Mouse (Mus musculus) thymus, postnatal 14 days (tissue): ENCODE results near the gene Suco.

Source experiments
- DNase-seq: peaks from one replicate; pipeline ENCODE4 v3.0.0; 2021

Suco gene

DNA sequence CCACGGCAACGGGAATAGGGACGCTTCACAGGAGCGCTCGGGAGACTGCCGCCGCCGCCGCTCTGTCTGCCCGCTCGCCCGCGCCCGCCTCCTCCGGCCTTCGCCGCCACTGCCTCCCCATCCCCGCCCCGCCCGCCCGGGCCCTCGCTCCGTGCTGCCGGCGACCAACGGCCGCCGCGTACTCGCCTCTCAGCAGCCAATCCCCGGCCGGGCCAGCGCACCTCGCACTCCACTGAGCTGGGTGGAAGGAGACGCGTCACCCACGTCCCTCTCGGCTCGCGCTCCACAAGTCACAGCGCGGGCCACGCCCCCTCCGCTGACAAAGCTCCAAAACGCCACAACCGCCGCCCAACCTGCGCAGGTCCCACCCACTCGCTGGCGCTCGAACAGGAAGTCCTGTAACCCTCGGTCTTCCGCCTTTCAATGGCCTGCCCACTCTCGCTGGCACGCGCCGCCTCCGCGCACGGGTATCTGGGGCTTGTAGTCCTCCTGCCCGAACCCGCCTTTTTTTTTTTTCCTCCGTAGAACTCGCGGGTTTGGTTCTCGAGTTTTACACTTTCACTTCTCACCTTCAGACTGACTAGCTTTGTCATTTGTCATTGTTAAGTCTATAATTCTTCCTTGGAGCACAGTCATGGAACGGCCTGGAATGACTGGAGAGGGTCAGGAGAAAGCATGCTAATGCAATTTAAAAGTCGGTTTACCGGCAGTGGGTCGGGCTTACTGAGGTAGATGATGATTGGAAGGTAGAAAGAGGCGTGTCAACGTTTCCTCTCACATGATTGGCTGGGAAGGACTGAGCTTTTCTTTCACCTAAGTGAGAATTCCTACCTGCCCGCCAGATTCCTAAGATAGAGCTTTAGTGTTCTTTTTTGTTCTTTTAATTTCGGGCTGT, at the start of gene Suco:
Gene Suco (minus strand): TSS at position 130 of the 895 bp plus-strand sequence.
- DNase-seq: peak; percentile 99

DNA sequence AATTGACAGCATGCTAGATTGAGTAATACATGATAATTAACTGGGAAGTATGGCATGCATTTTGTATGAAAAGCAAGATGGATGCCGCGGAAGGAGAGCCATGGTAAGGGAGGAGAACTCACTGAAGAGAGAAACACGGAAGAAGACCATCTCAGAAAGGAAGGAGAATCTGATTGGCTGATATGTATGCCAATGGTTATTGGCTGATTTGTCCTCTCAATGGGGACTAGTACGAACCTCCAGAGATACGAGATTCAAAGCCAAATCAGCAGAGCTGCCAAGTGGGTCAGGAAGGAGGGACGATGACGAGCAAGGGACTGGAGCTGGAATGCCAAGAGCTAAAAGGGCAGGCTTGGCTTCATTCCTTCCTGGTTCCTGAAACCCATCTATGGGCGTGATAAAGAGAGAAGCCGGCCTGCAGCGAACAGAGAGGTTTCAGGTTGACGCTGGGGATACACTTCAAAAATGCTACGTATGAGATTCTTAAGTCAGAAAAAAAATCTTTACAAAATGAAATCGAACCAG, 48.9 kb upstream of the Suco start:
- DNase-seq: no peak

DNA sequence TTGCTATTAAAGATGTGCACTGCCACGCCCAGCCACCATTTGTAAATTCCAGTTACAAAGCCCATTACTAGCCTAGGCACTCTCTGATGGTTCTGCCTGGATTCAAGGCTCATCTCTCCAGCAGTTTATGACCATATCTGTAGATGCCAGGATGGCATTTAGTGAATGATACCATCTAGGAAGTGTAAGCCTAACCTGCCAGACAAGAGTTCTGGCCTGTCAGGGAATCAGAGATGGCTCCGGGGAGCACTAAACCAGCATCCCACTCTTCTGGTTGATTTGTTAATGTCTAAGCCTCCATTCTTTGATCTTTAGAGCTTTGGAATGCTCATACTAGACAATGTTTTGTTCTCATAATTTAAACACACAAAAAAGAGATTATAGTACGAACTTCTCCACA, 47.8 kb upstream of the Suco start:
- DNase-seq: no peak

DNA sequence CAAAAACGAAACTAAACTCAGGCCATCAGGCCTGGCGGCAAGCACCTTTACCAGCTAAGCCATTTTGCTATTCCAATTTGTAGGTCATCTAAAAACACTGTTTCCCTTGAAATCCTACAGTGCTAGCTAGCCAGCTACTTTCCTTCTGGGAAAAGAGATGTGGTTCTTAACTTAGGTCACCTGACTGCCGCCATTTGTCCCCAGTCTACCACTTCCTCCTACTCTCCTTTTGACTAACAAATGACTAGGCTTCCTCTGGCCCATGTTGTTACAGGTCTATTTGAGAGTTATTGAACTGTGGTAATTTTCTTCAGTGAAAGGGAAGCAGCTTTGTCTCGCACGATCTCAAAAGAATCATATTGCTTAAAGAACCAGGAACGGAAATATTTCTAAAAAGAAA, 45.4 kb upstream of the Suco start:
- DNase-seq: no peak

DNA sequence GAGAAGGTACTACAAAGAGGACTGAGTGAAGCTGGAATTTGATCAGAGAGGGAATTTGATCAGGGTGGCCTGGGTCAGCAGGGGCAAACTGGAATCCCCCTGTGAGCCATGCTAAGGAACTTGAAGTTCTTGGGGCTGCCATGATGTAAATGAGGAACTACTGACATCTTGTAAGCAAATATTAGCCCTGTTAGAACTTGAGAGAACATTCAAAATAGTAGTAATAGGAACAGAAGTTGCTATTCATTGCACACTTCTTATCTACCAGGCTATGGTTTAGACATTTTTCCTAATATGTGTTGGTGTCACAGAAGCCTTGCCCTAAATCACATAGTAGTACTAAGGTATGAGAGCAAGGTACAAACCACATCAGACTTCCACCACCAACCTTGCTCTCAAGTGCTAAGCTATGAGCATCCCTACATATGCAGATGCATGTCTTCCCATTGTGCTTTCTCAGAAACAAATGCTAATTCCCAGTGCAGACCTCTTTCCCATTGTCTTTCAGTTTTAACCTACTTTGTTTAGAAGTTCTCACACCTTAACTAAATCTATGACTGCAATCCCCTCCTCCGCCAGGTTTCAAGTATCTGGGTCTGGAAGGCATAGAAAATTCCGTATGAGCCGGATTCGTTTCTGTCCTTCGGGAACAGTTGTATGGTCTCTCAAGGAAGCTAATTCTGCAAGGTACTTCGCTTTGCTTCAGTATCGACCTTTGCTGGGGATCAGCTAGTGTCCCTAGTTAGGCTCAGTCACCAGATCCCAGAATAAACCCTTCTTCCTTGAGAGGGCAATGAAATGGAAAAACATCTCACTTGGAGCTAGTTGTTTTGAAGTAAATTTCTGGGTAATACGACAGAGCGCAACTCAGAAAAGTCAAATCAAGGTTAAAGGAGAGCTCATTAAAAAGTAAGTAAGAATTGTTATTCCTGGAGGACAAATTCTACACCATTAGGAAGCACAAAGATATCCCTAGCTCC, 44.3 kb upstream of the Suco start:
- DNase-seq: no peak

DNA sequence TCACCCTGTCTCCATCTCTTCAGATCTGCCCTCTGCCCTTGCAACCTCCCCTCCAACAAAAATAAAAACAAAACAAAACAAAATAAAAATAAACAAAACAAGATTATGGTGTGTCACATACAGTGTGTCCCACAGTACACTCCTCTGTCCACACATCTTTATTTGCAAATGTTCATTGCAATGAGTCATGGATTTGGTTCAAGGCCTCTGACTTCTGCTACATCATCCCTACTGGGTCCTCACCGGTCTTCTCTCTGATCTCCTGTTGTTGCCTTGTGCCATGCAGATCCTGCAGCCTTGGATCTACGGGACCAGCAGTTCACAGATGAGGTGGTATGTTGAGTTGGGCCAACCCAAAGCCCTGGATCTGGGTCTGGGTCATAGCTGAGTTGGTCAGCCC, 43.1 kb upstream of the Suco start:
- no peak for DNase-seq

DNA sequence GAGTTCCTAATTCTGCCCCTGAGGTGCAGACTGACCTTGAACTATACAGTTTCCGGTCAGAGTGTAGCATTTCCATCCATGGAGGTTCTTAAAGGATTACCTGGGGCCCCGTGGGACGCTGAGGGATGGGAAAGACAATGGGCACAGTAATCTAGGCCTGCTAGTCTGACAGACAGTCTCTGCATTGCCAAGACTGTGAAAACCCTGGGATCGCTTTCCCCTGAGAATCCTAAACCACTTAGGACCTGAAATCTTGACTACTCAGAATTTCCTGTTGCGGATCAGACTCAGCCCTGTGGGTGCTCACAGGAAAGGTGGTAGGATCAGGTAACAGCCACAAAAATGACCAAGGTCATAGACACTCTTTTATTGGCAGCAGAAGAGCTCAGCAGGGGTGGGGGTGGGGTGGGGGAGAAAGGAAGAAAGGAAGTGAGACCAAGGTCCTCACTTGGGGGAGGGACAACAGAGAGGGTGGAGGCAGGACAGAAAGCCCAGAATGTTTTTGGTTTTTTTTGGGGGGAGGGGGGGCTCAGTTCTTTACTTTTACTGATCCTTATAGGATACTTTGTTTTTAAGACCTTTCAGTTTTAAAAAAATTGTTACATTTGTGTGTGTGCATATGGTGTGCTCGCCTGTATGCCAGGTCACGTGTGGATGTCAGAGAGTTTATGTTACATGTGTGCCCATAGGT, 42.3 kb upstream of the Suco start:
- no peak for DNase-seq

DNA sequence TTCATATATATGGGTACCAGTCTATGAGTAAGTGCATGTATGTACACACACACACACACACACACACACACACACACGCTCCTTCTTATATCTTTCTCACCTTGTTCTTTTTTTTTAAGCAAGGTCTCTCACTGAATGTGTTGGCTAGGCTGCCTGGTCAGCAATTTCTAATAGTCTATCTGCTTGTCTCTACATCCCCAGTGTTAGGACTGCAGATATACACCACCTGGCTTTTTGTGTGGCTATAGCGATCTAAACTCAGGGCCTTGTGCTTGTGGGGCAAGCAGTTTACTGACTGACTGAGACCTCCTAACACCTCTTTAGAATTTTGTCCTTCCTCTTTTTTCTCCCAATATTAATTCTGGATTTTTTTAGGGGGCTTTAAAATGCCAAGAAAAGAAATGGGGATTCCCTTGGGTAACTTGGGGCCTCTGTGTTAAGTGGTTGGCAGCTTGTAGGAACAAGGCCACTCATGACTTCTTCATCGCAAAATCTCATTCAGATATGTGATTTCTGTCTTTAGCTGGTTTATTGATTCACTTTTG, 41.5 kb upstream of the Suco start:
- DNase-seq: no peak

DNA sequence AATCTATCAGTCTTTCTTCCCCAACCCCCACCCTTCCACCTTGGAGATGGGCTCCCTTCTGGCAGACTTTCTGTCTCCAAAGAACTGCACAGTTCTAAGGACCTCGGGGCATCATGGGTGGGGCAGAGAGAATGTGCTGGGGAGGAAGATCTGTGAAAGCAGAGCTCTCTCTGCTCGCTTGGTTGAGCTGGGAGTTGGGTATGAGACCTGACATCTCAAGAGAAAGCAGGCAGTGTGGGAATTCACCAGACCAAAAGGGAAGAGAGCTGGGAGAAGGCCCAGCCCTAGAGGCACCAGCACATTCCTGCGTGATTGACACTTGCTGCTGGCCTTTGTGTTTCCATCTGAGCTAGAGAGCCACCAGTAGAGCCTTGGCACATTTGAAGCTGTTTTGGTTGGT, 39.6 kb upstream of the Suco start:
- DNase-seq: no peak

DNA sequence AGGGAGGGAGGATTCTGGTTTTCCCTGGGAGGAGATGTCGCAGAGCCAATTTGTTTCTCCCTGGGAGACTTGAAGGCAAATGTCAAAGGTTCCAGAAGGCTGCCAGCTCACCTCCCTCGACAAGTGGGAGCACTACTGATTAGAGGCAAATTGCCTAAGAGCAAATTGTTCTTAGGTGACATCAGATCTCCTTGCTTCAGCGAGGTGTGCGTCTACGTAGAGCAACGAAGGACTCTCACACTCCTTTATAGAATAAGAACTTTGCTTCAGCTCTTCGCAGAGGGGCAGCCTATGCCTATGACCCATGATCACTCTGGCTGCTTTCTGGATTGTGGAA, 37.1 kb upstream of the Suco start:
- no peak for DNase-seq

DNA sequence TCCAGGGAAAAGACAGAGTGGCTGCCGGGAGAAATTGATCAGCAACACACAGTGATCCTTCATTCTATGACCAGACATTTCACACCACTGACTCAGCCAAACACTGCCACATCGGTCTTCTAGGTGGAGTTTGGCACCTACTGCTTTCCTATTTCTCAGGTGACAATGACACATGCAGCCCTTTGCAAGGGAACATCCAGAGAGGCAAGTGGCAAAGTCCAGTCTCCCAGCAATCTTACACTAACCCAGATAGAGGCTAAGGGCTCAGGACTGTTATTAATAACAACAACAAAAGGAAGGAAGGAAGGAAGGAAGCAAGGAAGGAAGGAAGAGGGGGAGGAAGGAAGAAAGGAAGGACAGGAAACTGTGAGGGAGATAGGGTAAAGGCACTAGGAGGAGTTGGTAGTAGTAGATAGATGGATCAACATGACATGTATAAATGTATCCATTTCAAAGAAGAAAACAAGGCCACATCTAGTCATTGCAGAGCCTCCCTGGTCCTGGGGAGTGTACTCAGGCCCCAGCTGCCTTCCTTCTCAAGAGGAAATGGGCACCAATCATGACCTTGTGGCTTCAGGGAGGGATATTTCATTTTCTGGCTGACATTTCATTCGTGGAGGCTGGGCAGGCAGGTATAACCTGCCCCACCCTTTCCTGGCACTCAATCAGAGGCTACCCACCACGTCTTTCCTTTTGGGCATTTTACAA, 36.6 kb upstream of the Suco start:
- DNase-seq: no peak

DNA sequence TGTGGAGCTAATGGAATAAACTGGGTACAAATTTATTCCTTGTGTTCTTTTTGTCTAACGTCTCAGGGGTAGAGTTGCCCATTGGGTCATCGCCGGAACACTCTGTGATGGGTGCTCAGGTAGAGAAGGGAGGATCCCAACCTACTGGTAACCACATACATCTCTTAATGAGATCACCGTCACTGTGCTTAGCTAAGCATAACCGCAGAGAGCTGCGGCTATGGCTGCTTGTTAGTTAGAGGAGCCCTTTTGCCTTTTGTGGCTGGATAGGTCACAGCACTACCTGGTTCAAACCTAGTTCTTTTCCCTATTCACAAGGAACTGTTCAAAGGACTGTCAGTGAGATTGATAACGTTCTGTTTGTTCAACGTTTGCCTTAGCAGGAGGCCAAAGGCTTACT, 32.6 kb upstream of the Suco start:
- no peak for DNase-seq

DNA sequence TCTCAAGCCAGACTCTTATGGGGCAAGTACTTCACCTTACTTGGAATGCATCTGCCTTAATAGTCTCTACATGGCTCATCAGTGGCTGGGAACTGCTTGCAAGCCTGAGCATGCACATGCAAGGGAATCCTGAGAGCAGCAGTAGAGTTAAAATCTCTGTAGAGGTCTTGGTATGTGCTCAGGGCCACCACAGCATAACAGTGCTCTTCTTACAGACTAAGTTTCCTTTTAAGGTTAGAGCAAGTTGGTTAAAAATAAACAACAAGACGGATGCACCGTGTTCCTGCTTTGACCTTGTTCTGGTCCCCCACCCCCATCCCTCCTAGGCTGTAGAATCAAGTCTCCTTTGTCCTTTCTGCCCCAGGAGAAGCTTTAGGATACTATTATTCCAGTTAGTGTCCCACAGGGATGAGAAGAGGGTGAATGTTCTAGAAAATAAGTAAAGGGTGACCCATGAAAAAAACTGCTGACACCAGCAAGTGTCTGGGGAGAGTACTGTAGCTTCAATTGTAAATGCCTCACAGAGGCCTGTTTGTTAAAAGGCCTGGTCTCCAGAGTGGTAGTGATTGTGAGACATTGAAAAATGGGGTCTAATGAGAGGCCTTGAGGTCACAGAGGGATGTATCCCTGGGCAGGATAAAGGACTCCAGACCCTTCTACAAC, 31.4 kb upstream of the Suco start:
- peak; percentile 24 for DNase-seq

DNA sequence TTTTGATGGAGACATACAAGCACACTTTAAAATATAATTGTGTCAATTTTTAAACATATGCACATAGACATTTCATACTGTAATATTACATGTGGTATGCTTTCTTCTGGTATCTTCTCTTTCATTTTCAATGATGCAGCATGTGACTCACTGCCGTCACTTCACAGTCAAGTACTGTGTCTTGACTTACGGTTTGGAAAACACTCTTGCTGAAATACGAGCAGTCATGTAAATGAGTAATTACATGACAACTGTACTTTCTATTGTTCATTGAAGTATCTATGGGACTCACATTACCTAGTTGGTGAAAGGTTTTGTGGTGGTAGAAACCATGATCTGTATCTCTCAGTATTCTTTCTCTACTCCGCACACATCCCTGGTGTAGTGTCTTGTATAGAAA, 30.6 kb upstream of the Suco start:
- no peak for DNase-seq

DNA sequence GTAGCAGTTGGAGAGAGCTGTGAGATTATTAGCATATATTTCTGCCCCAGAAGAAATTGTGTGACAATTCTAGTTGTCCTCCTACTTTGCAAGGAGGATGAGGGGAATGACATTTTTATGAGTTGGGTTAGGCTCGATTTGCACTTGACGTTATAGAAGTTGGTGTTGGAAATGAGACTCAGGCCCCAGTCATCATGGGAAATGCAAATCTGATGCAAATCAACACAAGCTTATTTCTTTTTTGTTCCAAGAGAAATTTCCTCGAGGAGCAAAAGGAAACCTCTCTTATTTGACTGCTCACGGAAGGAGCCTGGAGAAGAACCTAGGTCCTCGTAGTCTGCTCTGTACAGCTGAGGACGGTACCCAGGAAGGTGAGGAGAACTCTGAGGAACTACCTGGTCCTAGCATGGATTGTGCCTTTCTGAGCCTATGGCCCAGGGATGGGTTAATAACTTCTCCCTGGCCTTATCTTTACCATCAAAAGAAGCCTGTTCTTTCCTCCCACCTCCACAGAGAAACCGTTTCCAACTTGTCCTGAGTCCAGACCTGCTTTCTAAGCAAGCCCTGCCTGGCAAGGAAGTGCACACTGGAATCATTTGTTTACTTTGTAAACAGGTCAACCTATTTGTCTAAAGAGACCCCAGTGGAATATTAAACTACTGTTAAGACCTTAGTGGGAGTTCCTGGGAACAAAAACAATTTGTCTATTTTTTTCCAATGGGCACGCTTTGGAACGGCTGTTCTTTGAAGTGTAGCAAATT, 26.4 kb upstream of the Suco start:
- no peak for DNase-seq

DNA sequence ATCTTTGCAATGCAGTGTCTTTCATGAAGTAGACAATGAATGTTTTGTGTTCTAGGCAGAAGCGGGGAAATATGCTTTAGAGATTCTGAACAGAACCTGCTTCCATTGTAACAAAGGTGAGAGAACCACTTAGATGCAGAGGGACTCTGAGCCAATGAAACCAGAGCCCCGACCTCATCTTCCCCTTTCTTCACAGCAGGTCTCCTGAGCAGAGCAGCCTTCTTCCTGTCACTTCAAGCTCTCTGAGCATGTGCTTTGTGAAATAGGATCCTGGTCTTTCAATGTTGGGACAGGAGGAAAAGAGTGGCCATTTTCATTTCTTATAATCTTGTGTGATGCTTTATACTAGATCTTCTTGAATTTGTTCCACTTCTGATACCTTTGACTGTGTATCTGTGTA, 23.6 kb upstream of the Suco start:
- no peak for DNase-seq

DNA sequence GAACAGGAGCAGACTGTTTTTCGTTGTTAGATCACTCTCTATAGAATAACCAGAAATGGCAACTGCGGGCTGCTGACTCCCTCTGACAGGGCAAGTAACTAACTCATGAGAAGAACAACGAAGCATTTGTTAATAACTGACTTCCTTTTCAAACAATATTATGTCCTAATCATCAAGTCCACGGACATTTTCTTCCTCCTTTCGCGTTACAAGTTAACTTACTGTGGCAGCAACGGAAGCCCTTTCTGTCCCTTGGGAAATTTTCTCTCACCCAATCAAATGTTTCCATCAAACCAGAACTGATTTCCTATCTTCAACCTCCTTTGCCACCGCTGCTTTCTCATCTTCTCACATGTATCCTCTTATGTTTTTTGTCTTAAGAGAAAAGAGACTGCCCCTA, 20.8 kb upstream of the Suco start:
- no peak for DNase-seq

DNA sequence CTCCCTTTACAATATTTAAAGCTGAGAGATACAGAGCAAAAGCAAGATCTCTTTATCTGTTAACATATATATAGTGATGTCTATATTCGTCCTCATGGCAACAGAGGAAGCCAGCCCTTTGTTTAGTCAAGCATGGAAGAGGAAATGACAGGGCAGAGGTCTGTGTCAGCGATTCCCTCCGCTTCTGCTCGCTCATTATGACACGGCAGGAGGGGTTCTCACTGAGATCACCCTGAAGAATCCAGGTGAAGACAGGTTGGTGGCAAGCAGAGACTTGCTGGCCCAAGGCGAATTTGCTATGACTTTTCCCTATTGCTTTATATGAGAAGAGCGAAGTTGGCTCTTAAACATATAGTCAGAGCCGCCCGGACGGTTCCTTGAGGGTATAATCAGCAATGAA, 19.6 kb upstream of the Suco start:
- peak; percentile 14 for DNase-seq

DNA sequence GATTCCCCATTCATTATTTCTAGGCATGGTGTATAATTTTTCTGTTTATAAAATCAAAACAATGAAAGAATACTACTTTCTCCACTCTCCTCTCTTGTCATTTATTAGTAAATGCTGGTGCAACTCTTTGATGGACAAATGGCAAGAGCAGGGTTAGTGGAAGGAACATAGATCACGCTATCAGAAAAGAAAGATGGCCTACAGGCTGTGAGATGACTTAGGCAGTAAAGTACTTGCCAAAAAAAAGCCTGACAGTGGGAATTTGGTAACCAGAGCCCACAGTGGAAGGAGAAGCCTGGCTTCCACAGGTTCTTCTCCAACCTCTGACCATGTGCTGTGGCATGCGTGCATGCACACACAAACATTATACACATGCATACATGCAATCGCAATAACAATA, 18.5 kb upstream of the Suco start:
- no peak for DNase-seq

DNA sequence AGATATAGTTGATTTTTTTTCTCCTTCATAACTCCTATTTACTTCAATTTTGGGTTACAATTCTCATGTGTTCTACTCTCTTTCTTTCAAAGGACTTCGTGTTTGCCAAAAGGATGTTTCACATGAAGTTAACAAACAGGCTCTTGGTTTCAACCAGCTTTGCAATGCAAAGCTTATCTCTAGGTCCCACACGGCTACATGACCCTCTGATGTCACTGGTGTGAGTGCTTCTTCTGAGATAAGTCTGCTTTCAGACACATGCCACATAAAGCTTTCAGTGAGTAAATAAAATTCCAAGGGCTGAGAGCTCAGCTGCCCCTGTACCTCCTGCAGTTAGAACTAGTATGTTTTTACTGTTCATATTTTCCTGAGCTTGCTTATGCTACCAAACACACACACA, 18.1 kb upstream of the Suco start:
- DNase-seq: no peak

DNA sequence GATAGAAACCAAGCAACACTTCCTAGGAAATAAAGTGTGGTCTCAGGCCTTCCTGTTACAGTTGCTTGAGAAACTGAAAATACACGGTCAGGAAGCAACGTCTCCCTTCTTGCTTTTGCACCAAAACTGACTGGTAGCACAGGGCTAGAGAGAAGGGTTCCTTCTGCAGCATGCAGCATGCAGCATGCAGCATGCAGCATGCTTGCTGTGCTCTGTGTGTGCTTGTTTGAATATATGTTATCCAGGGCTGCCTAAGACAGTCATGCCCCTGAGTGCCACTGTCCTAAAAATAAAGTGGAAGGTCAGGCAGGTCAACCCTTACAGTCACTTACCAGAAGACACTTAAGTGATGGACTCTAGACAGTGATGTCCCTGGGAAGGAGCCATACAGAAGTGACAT, 17.6 kb upstream of the Suco start:
- DNase-seq: peak; percentile 24
